Mouse (Mus musculus) forebrain, postnatal 0 days (tissue): ENCODE results near the gene Hspg2. TPM values are rescaled to one million over a fixed set of nuclear protein-coding genes. Genes with fewer than 3 reads are reported as not detected.
"Not testable (repeated sequence)": the region's sequence is repeated elsewhere in the genome, so short reads cannot be mapped to it uniquely, and the experiment has no call there.

ENCODE experiments used
- ATAC-seq: fragments of 200-750 bp; cut with Nextera tagmentation; 2 replicates; pipeline ENCODE4 v1.8.0; 2017; ENCODE audit warnings: mild to moderate bottlenecking, moderate library complexity
- DNase-seq: peaks from one replicate; pipeline ENCODE4 v3.0.0-alpha.2; 2015
- H3K27ac ChIP-seq: fragments of 300-500 bp; sonication (generic); 2 replicates; pipeline ENCODE4 v1.5.1; 2014; ENCODE audit warnings: low read depth, mild to moderate bottlenecking, antibody characterized with exemption, low read length, moderate library complexity, mixed read lengths
- H3K27me3 ChIP-seq: fragments of 300-500 bp; sonication (generic); 2 replicates; pipeline ENCODE4 v1.6.1; 2014; ENCODE audit warnings: mild to moderate bottlenecking, low read length, mixed read lengths; ENCODE audit not compliant: insufficient read depth
- H3K36me3 ChIP-seq: fragments of 300-500 bp; sonication (generic); 2 replicates; pipeline ENCODE4 v1.6.1; 2014; ENCODE audit warnings: mild to moderate bottlenecking, moderate library complexity; ENCODE audit not compliant: insufficient read depth
- H3K4me1 ChIP-seq: fragments of 300-500 bp; sonication (generic); 2 replicates; pipeline ENCODE4 v1.6.1; 2014; ENCODE audit warnings: antibody characterized with exemption; ENCODE audit not compliant: insufficient read depth
- H3K4me2 ChIP-seq: fragments of 300-500 bp; sonication (generic); 2 replicates; pipeline ENCODE4 v1.6.1; 2014; ENCODE audit warnings: low read depth, mild to moderate bottlenecking, moderate library complexity
- H3K4me3 ChIP-seq: fragments of 300-500 bp; sonication (generic); 2 replicates; pipeline ENCODE4 v1.5.1; 2014; ENCODE audit warnings: low read depth, low read length, mixed read lengths
- H3K9ac ChIP-seq: fragments of 300-500 bp; sonication (generic); 2 replicates; pipeline ENCODE4 v1.6.1; 2014; ENCODE audit warnings: mild to moderate bottlenecking
- H3K9me3 ChIP-seq: fragments of 300-500 bp; sonication (generic); 2 replicates; pipeline ENCODE4 v1.6.1; 2016; ENCODE audit warnings: low read length
- CTCF ChIP-seq: sonication (generic); IDR thresholded peaks from 2 replicates; pipeline ENCODE4 v1.5.1; 2016; ENCODE audit warnings: antibody characterized with exemption, control low read depth, low read depth
- WGBS: fragments of 180-500 bp; shearing (Covaris S2); extraction: QIAGEN DNeasy Blood & Tissue Kit; methylation state at CpG from one replicate; pipeline ENCODE4 v1.1.7; 2014; 5-methylcytosine and 5-hydroxymethylcytosine counted together
- polyA plus RNA-seq: library from polyadenylated mRNA; unstranded; fragments of >200 nt; fragmentation: Nextera tagmentation; extraction: Ambion mirVana; gene quantifications from 2 replicates; pipeline ENCODE4 v1.2.1, GENCODE M21; 2015
- total RNA-seq: library from RNA; depleted of rRNA; stranded (reverse); fragments of >200 nt; gene quantifications from 2 replicates; pipeline ENCODE4 v1.2.3, GENCODE M21; 2014

Gene Hspg2
- total and polyA plus RNA-seq, 2 experiments from 2014 or later, result 2.3 to 22.6 TPM

DNA sequence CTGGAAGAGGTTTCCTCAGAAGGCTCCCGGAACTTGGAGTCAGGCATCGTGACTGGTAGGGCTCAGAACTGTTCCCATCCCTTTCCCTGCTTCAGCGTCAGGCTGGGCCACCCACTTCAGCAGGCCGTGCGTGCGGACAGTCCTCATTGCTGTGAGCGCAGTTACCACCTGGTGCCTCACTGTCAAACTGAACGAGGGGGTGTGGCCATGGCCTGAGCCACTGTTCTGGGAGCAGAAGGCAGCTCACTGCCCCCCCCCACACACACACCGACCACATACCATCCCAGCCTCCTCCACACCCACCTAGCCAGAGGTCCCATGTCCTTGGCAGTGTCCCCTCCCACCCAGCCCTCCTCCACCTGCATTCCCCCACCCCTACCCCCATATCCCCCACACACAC lies 101.3 kb downstream of the Hspg2 start:
- DNase-seq (no peak), ATAC-seq (no peak)
- Histone ChIP-seq H3K4me1 (no peaks in the 10 kb centered on the region), H3K4me2 (no peak overlapping the region), H3K27ac (no peak overlapping the region), H3K27me3 (no peaks in the 10 kb centered on the region), H3K36me3 (no peaks in the 10 kb centered on the region), H3K9ac (no peak overlapping the region), H3K9me3 (no peaks in the 10 kb centered on the region), H3K4me3 (no peak overlapping the region)
- TF ChIP-seq CTCF, result no peak
- 83% methylated on average over 9 of the region's 9 CpGs for WGBS

DNA sequence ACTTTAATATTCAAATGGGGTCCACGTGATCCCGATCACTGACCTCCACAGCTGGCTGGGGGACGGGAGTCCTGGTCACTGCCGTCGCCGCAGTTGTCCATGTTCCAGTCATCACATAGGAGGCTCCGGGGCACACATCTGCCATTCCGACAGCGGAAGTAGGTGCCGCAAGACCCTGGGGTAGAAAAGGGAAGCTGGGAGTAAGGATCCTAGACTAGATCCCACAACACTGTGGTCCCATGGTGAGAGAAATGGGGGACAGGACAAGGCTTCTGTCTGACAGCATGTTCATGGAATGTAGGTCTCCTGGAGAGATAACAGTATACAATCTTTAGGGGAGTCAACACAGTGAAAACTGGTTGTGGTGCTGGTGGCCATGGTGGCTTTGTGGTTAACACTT lies 105.9 kb downstream of the Hspg2 start, which contains the start of gene Ldlrad2:
TSS of gene Ldlrad2 (minus strand) at position 101 of the 400 bp plus-strand sequence.
- Histone ChIP-seq H3K4me2 (no peak within 1 kb of the TSS), H3K27ac (no peak within 1 kb of the TSS), H3K9me3 (no peaks in the 10 kb centered on the region), H3K4me1 (no peaks in the 10 kb centered on the region), H3K36me3 (no peaks in the 10 kb centered on the region), H3K27me3 (no peaks in the 10 kb centered on the region), H3K4me3 (no peak within 1 kb of the TSS), H3K9ac (no peak within 1 kb of the TSS)
- WGBS, result 87% methylated on average over 10 of the region's 10 CpGs
- no peak for DNase-seq
- no peak for TF ChIP-seq CTCF
- ATAC-seq, result no peak

DNA sequence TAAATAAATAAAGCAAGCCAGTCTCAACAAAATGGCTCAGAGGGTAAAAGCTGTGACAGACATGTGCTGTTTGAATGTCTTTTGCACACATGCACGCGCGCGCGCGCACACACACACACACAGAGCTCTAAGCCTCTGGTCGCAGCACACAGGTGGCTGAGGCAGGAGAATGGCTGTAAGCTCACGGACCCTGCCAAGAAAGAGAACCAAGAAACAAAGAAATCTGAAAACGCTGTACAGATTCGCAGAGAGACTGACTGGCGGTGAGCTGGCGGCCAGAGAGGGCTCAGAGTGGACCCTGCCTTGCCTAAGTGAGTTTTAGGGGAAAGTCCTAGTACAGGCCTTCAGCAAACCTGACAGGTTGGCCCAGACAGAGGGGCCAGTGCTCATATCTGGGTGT lies 108.9 kb downstream of the Hspg2 start:
- Histone ChIP-seq H3K4me3 (no peak overlapping the region), H3K27ac (no peak overlapping the region), H3K27me3 (no peaks in the 10 kb centered on the region), H3K4me1 (no peaks in the 10 kb centered on the region), H3K4me2 (no peak overlapping the region), H3K9me3 (no peaks in the 10 kb centered on the region), H3K9ac (no peak overlapping the region), H3K36me3 (no peaks in the 10 kb centered on the region)
- WGBS, result 92% methylated on average over 12 of the region's 12 CpGs
- no peak for TF ChIP-seq CTCF
- DNase-seq, result no peak
- no peak for ATAC-seq

DNA sequence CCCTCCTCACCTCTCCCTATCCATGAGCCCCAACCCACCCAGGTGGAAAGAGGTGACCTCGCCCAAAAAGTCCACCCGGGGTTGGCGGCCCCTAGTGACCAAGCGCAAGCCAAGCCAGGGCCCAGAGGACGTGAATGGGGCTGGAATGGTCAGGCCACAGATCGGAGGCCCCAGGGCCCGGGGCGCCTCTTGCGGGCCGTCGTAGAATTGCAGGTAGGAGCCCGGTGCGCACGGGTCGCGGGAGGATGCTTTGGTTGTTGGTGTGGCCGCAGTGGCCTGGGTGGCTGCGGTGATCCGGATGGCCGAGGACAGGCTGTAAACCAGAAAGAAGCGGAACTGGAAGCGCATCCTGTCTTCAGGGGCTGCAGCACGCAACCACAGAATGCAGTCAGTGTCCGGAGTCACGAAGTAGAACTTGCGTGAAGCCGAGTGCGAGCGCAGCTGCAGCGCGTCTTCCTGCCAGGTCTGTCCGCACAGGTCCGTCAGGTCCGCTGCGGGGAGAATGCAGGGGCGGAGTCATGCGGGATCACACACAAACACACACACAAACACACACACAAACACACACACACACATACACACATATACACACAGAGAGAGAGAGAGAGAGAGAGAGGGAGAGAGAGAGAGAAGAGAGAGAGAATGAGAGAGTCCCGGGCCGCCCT lies 109.7 kb downstream of the Hspg2 start:
- TF ChIP-seq CTCF, result peak; percentile 73
- ATAC-seq (no peak), DNase-seq (peak; percentile 6)
- H3K4me2 ChIP-seq, result peak overlapping the region; percentile 49
- no peaks in the 10 kb centered on the region for H3K4me1 ChIP-seq
- no peak overlapping the region for H3K27ac ChIP-seq
- no peaks in the 10 kb centered on the region for H3K9me3 ChIP-seq
- no peaks in the 10 kb centered on the region for H3K36me3 ChIP-seq
- H3K9ac ChIP-seq, result no peak overlapping the region
- H3K27me3 ChIP-seq, result no peaks in the 10 kb centered on the region
- WGBS, result 6% methylated on average over 39 of the region's 39 CpGs
- H3K4me3 ChIP-seq, result peak overlapping the region; percentile 25

DNA sequence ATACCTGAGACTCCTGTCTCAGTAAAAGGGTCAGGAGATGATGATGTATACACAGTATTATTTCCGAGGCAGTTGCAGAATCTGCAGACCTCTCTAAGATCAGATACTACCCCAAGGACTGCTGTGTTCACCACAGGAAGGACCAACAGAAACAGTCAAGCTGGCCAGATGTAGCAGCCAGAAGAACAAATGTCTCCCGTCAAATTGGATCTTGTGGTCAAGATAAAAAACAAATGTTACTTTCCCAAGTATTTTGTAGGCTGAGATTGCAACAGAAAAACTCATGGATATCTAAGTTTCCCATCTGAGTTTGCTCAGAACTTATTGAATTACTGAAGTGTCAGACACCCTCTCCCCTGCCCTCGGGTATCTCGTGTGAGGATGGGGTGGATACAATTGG lies 111.2 kb downstream of the Hspg2 start:
- 69% methylated on average over 4 of the region's 4 CpGs for WGBS
- Histone ChIP-seq H3K27me3 (no peaks in the 10 kb centered on the region), H3K27ac (no peak overlapping the region), H3K4me1 (no peaks in the 10 kb centered on the region), H3K36me3 (no peaks in the 10 kb centered on the region), H3K4me3 (no peak overlapping the region), H3K9me3 (no peaks in the 10 kb centered on the region), H3K9ac (no peak overlapping the region), H3K4me2 (no peak overlapping the region)
- TF ChIP-seq CTCF, result no peak
- ATAC-seq (no peak), DNase-seq (no peak)

DNA sequence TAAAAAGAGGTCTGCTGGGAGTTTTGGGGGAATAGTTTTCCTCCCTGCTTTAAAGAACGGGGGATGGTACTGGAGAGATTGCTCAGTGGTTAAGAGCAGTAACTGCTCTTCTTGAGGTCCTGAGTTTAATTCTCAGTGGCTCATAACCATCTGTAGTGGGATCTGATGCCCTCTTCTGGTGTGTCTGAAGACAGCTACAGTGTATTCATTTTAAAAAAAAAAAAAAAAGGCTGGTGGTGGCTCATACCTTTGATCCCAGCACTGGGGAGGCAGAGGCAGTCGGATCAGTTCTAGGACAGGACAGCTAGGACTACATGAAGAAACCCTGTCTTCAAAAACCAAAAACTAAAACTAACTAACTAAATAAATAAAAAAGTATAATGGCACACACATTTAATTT lies 111.7 kb downstream of the Hspg2 start:
- Histone ChIP-seq H3K27me3 (no peaks in the 10 kb centered on the region), H3K4me2 (no peak overlapping the region), H3K9me3 (no peaks in the 10 kb centered on the region), H3K4me3 (no peak overlapping the region), H3K9ac (no peak overlapping the region), H3K27ac (no peak overlapping the region), H3K4me1 (no peaks in the 10 kb centered on the region), H3K36me3 (no peaks in the 10 kb centered on the region)
- DNase-seq (no peak), ATAC-seq (no peak)
- TF ChIP-seq CTCF, result no peak
- 73% methylated on average over 2 of the region's 2 CpGs for WGBS

DNA sequence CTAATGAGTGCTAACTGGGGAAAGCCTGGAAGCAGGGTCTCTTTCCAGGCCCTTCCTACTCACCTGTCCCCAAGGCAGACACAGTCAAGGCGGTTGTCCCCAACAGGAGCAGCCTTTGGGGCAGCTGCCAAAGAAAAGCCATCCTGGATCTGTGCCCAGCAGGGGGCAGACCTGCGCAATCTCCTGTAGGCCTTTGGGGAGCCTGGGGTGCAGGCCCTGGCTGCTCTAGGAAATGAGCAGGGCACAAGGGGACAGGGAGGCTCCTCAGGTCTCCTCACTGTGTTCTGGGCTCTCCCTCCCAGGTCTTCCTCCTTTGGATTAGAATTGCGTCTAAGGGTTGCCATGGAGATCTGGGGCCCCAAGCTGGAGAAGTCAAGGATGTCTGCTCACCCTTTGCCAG lies 113.2 kb downstream of the Hspg2 start:
- no peaks in the 10 kb centered on the region for H3K27me3 ChIP-seq
- H3K9me3 ChIP-seq, result no peaks in the 10 kb centered on the region
- ATAC-seq (no peak), DNase-seq (no peak)
- no peaks in the 10 kb centered on the region for H3K36me3 ChIP-seq
- H3K27ac ChIP-seq, result no peak overlapping the region
- H3K9ac ChIP-seq, result no peak overlapping the region
- peak; percentile 17; the same call in 1 of the 2 replicates for TF ChIP-seq CTCF
- no peaks in the 10 kb centered on the region for H3K4me1 ChIP-seq
- H3K4me2 ChIP-seq, result no peak overlapping the region
- 29% methylated on average over 3 of the region's 3 CpGs for WGBS
- H3K4me3 ChIP-seq, result no peak overlapping the region

DNA sequence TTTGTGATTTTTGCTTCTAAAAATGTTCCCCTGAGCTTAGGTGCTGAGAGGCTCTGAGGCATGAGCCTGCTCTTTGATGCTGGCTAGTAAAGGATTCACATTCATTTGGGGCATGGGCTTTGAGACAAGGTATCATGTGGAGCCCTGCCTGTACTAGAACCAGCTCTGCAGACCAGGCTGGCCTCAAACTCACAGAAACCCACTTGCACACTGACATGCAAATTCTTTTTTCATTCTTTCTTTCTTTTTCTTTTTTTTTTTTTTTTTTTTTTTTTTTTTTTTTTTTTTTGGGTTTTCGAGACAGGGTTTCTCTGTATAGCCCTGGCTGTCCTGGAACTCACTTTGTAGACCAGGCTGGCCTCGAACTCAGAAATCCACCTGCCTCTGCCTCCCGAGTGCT lies 120.5 kb downstream of the Hspg2 start:
- not testable (repeated sequence) for H3K9me3 ChIP-seq, H3K4me2 ChIP-seq, H3K36me3 ChIP-seq, H3K9ac ChIP-seq, H3K4me1 ChIP-seq, H3K27ac ChIP-seq, H3K27me3 ChIP-seq, ATAC-seq, DNase-seq, H3K4me3 ChIP-seq
- 67% methylated on average over 2 of the region's 3 CpGs for WGBS
